Mouse (Mus musculus) kidney, postnatal 0 days (tissue): ENCODE results near the gene Mab21l3. TPM values are rescaled to one million over a fixed set of nuclear protein-coding genes. Genes with fewer than 3 reads are reported as not detected.

Experiments
- ATAC-seq: fragments of 200-750 bp; cut with Nextera tagmentation; replicated peaks from 2 replicates; pipeline ENCODE4 v1.8.0; 2017; ENCODE audit warnings: low read depth, moderate number of reproducible peaks, moderate TSS enrichment, moderate library complexity; ENCODE audit not compliant: low FRiP score
- DNase-seq: peaks from one replicate; pipeline ENCODE4 v3.0.0-alpha.2; 2016; ENCODE audit warnings: low spot score
- H3K27ac ChIP-seq: fragments of 300-500 bp; sonication (generic); 2 replicates; pipeline ENCODE4 v1.5.1; 2014; ENCODE audit warnings: mild to moderate bottlenecking
- H3K27me3 ChIP-seq: fragments of 300-500 bp; sonication (generic); 2 replicates; pipeline ENCODE4 v1.6.1; 2014; ENCODE audit warnings: low read length, mixed read lengths; ENCODE audit not compliant: insufficient read depth
- H3K36me3 ChIP-seq: fragments of 300-500 bp; sonication (generic); 2 replicates; pipeline ENCODE4 v1.6.1; 2014; ENCODE audit warnings: low read length, mixed read lengths; ENCODE audit not compliant: insufficient read depth
- H3K4me1 ChIP-seq: fragments of 300-500 bp; sonication (generic); replicated peaks from 2 replicates; pipeline ENCODE4 v1.6.1; 2014; ENCODE audit warnings: antibody characterized with exemption, low read length, mixed read lengths; ENCODE audit not compliant: insufficient read depth
- H3K4me2 ChIP-seq: fragments of 300-500 bp; sonication (generic); 2 replicates; pipeline ENCODE4 v1.6.1; 2014; ENCODE audit warnings: mild to moderate bottlenecking, low read length, moderate library complexity, mixed read lengths
- H3K4me3 ChIP-seq: fragments of 300-500 bp; sonication (generic); replicated peaks from 2 replicates; pipeline ENCODE4 v1.5.1; 2014; ENCODE audit warnings: low read depth, low read length
- H3K9ac ChIP-seq: fragments of 300-500 bp; sonication (generic); 2 replicates; pipeline ENCODE4 v1.6.1; 2014; ENCODE audit warnings: low read depth, low read length
- H3K9me3 ChIP-seq: fragments of 300-500 bp; sonication (generic); replicated peaks from 2 replicates; pipeline ENCODE4 v1.6.1; 2016; ENCODE audit warnings: low read length, inconsistent platforms, mixed read lengths
- CTCF ChIP-seq: IDR thresholded peaks from 2 replicates; pipeline ENCODE4 v1.5.1; 2016; ENCODE audit warnings: antibody characterized with exemption, low read depth, mild to moderate bottlenecking, moderate library complexity
- WGBS: fragments of 180-500 bp; shearing (Covaris S2); extraction: QIAGEN DNeasy Blood & Tissue Kit; methylation state at CpG from one replicate; pipeline ENCODE4 v1.1.7; 2014; 5-methylcytosine and 5-hydroxymethylcytosine counted together
- polyA plus RNA-seq: library from polyadenylated mRNA; unstranded; fragments of >200 nt; fragmentation: Nextera tagmentation; extraction: Ambion mirVana; gene quantifications from 2 replicates; pipeline ENCODE4 v1.2.1, GENCODE M21; 2015

Mab21l3 gene
- polyA plus RNA-seq, 1 experiment from 2014 or later: 1.0 TPM

GRCm38 (mm10) chr3:101802746-101803145 lies 46.0 kb downstream of the Mab21l3 start:
- Histone ChIP-seq H3K9me3 (no peaks in the 10 kb centered on the region), H3K36me3 (no peaks in the 10 kb centered on the region), H3K4me3 (no peak overlapping the region), H3K9ac (no peak overlapping the region), H3K27ac (no peak overlapping the region), H3K4me1 (peaks cover 27% of the 10 kb centered on the region; the same call in 1 of the 2 replicates), H3K4me2 (no peak overlapping the region), H3K27me3 (no peaks in the 10 kb centered on the region)
- 77% methylated on average over 6 of the region's 6 CpGs for whole genome bisulfite sequencing
- DNase-seq (no peak), ATAC-seq (no peak)
- no peak for TF ChIP-seq CTCF

GRCm38 (mm10) chr3:101800596-101801018 lies 48.2 kb downstream of the Mab21l3 start:
- Histone ChIP-seq H3K9ac (no peak overlapping the region), H3K4me3 (no peak overlapping the region), H3K4me1 (peaks cover 27% of the 10 kb centered on the region; the same call in 1 of the 2 replicates), H3K36me3 (no peaks in the 10 kb centered on the region), H3K4me2 (no peak overlapping the region), H3K27ac (peak overlapping the region; percentile 37; the same call in 1 of the 2 replicates), H3K27me3 (no peaks in the 10 kb centered on the region), H3K9me3 (no peaks in the 10 kb centered on the region)
- no peak for TF ChIP-seq CTCF
- ATAC-seq (no peak), DNase-seq (no peak)
- 24% methylated on average over 11 of the region's 11 CpGs for WGBS

GRCm38 (mm10) chr3:101799852-101800595 lies 48.7 kb downstream of the Mab21l3 start:
- no peak overlapping the region for H3K4me3 ChIP-seq
- H3K9ac ChIP-seq: no peak overlapping the region
- no peaks in the 10 kb centered on the region for H3K9me3 ChIP-seq
- no peak overlapping the region for H3K4me2 ChIP-seq
- H3K27ac ChIP-seq: peak overlapping the region; percentile 14
- H3K4me1 ChIP-seq: peaks cover 23% of the 10 kb centered on the region; the same call in 1 of the 2 replicates
- H3K36me3 ChIP-seq: no peaks in the 10 kb centered on the region
- WGBS: 37% methylated on average over 14 of the region's 14 CpGs
- TF ChIP-seq CTCF: no peak
- no peaks in the 10 kb centered on the region for H3K27me3 ChIP-seq
- ATAC-seq: no peak
- DNase-seq: peak; percentile 62

GRCm38 (mm10) chr3:101797830-101798709 lies 50.7 kb downstream of the Mab21l3 start:
- H3K4me1 ChIP-seq: peaks cover 17% of the 10 kb centered on the region; the same call in 1 of the 2 replicates
- 66% methylated on average over 15 of the region's 15 CpGs for WGBS
- peak; percentile 56 for DNase-seq

GRCm38 (mm10) chr3:101796212-101796611 lies 52.5 kb downstream of the Mab21l3 start:
- Histone ChIP-seq H3K4me3 (no peak overlapping the region), H3K27ac (no peak overlapping the region), H3K9me3 (no peaks in the 10 kb centered on the region), H3K9ac (no peak overlapping the region), H3K36me3 (no peaks in the 10 kb centered on the region), H3K4me1 (peaks cover 17% of the 10 kb centered on the region; the same call in 1 of the 2 replicates), H3K4me2 (no peak overlapping the region), H3K27me3 (no peaks in the 10 kb centered on the region)
- no peak for TF ChIP-seq CTCF
- DNase-seq: no peak
- ATAC-seq: no peak
- WGBS: 38% methylated on average over 7 of the region's 7 CpGs

More at GRCm38 (mm10) chr3:101797830-101798709, 50.7 kb downstream of the Mab21l3 start:
- H3K9ac ChIP-seq: no peak overlapping the region
- ATAC-seq: no peak
- no peaks in the 10 kb centered on the region for H3K9me3 ChIP-seq
- no peaks in the 10 kb centered on the region for H3K36me3 ChIP-seq
- no peak overlapping the region for H3K4me3 ChIP-seq
- no peak overlapping the region for H3K27ac ChIP-seq
- H3K27me3 ChIP-seq: no peaks in the 10 kb centered on the region
- H3K4me2 ChIP-seq: no peak overlapping the region
- no peak for TF ChIP-seq CTCF

GRCm38 (mm10) chr3:101795387-101796039 lies 53.2 kb downstream of the Mab21l3 start:
- ATAC-seq (no peak), DNase-seq (no peak)
- H3K27me3 ChIP-seq: no peaks in the 10 kb centered on the region
- no peaks in the 10 kb centered on the region for H3K9me3 ChIP-seq
- no peak overlapping the region for H3K4me3 ChIP-seq
- no peak overlapping the region for H3K9ac ChIP-seq
- peak; percentile 40 for TF ChIP-seq CTCF
- no peak overlapping the region for H3K27ac ChIP-seq
- no peaks in the 10 kb centered on the region for H3K36me3 ChIP-seq
- 78% methylated on average over 15 of the region's 15 CpGs for WGBS
- H3K4me2 ChIP-seq: no peak overlapping the region
- H3K4me1 ChIP-seq: peaks cover 14% of the 10 kb centered on the region; the same call in 1 of the 2 replicates
